Mouse (Mus musculus): ENCODE measurements around the gene Slfn8.

GRCm38 (mm10) chr11:83039796-83040195, 19.2 kb upstream of the Slfn8 start:
- TF ChIP-seq CTCF (IDR thresholded peaks at IDR 0.05; ENCODE audit: borderline replicate concordance, insufficient read depth, low read length) (no peak), POLR2A (IDR thresholded peaks at IDR 0.05; ENCODE audit: low read depth, low read length) (no peak)

Measured in embryonic fibroblast, embryonic 13.5 days (primary cell).